Mouse (Mus musculus) thymus, postnatal 14 days (tissue): ENCODE data around the gene Olfr1084.
"Not testable (repeated sequence)": the region's sequence is repeated elsewhere in the genome, so short reads cannot be mapped to it uniquely, and the experiment has no call there.

Experiments
- DNase-seq: peaks from one replicate; pipeline ENCODE4 v3.0.0; 2021

Gene Olfr1084

DNA sequence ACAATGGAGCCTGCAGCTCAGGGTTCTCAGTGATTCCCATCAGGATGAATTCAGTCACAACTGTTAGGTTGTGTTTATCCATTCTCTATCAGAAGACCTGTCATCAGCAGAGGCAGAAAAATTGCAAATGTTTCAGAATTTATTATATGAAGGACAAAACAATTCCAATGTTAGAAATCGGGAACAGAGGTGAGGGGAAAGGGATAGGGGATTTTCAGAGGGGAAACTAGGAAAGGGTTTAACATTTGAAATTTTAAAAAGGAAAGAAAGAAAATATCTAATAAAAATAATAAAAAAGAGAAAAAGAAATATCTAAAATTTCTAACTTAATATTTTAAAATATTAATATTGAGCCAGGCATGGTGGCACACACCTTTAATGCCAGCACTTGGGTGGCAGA is at the start of gene Olfr1084:
Gene Olfr1084, minus strand, starts transcription at position 101 of the 400 bp plus-strand sequence.
- not testable (repeated sequence) for DNase-seq

GRCm38 (mm10) chr2:86679992-86680391 is 40.5 kb upstream of the Olfr1084 start, which contains the start of gene Olfr1086:
Gene Olfr1086 (minus strand): TSS chr2:86680092.
- no peak for DNase-seq

GRCm38 (mm10) chr2:86661919-86662318 is 22.4 kb upstream of the Olfr1084 start, which contains the start of gene Olfr1085:
Gene Olfr1085 (minus strand): TSS chr2:86662019.
- DNase-seq: no peak

- DNase-seq: not testable (repeated sequence)
These were observed 40.7 kb downstream of the Olfr1084 start, which contains the start of gene Olfr1082 for GRCm38 (mm10) chr2:86598866-86599265. Gene Olfr1082 (minus strand): TSS chr2:86598966.
